Mouse (Mus musculus): ENCODE data around the gene Serpinb1b. TPM values are rescaled to one million over a fixed set of nuclear protein-coding genes. Genes with fewer than 3 reads are reported as not detected.
"Not testable (repeated sequence)": the region's sequence is repeated elsewhere in the genome, so short reads cannot be mapped to it uniquely, and the experiment has no call there.

The Serpinb1b gene
- 0.09 and 0.21 TPM in 2 replicates for polyA plus RNA-seq (2015; fragmentation: Nextera tagmentation; extraction: Ambion mirVana)

DNA sequence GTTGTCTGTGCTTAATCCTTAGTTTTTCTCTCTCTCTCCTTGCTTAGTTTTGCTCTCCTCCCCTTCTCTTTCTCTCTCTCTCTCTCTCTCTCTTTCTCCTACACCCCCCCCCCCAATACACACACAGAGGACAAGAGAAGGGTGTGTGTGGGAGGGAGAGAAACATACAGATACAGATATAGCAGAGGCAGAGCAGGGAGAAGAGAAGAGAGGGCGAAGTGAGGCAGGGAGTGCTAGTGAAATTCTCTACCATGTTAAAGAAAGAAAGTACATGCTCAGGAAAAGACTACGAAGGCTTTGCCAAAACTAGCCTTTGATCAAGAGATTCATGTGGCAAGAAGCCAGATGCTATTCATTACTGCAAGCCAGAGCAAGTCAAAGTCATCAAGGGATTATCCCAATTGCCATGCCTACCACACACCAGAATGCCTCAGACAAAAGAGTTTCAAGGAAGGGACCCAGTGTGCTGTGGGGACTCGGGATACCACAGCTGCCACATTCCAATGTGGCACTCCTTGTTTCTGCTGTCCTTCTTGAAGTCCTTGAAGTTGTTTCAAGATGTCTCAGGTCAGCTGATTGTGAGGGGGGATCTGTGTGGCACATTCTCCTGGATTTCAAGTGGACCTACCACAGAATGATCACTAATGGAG, at the start of gene Serpinb1b:
TSS of gene Serpinb1b (plus strand) at position 520 of the 650 bp plus-strand sequence.
- no peak within 1 kb of the TSS for H3K27ac ChIP-seq (ENCODE audit: low read length)
- H3K36me3 ChIP-seq (ENCODE audit: control insufficient read depth, insufficient read depth): no peaks in the 10 kb centered on the region
- H3K4me3 ChIP-seq (ENCODE audit: low read length): peak within 1 kb of the TSS; percentile 33
- H3K4me2 ChIP-seq (ENCODE audit: low read depth, low read length): peak within 1 kb of the TSS; percentile 64
- WGBS: 37% methylated on average over 3 of the region's 3 CpGs
- H3K27me3 ChIP-seq (ENCODE audit: control insufficient read depth, insufficient read depth, low read length): no peaks in the 10 kb centered on the region
- H3K9me3 ChIP-seq (replicated peaks; ENCODE audit: control insufficient read depth, low read length): no peaks in the 10 kb centered on the region
- peak within 1 kb of the TSS; percentile 64 for H3K9ac ChIP-seq (ENCODE audit: low read length)
- peaks cover 3% of the 10 kb centered on the region; the same call in 1 of the 2 replicates for H3K4me1 ChIP-seq (ENCODE audit: control insufficient read depth, insufficient read depth, low read length)
- ATAC-seq (replicated peaks; ENCODE audit: extremely low read depth, insufficient read depth, low FRiP score): no peak; the same call in 1 of the 2 replicates

DNA sequence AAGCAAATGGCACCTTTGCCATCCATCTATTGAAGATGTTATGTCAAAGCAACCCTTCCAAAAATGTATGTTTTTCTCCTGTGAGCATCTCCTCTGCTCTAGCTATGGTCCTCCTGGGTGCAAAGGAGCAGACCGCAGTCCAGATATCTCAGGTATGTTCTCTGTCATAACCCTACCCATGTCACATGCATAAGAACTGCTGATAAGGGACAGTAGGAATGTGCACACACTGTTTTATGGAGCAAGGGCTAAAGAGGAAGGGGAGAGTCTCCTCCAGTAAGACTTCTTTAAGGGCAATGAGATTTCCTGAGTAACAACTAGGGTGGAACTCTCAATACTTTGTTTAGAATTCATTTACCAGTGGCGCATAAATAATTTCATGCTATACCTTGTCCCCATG, 48.9 kb upstream of the Serpinb1b start:
- H3K9me3 ChIP-seq (replicated peaks; ENCODE audit: control insufficient read depth, low read length); H3K9ac ChIP-seq (ENCODE audit: low read length); H3K36me3 ChIP-seq (ENCODE audit: control insufficient read depth, insufficient read depth); ATAC-seq (replicated peaks; ENCODE audit: extremely low read depth, insufficient read depth, low FRiP score); H3K4me3 ChIP-seq (ENCODE audit: low read length); H3K4me2 ChIP-seq (ENCODE audit: low read depth, low read length); H3K27me3 ChIP-seq (ENCODE audit: control insufficient read depth, insufficient read depth, low read length); H3K4me1 ChIP-seq (ENCODE audit: control insufficient read depth, insufficient read depth, low read length); H3K27ac ChIP-seq (ENCODE audit: low read length): not testable (repeated sequence)
- 72% methylated on average over 2 of the region's 2 CpGs for WGBS

DNA sequence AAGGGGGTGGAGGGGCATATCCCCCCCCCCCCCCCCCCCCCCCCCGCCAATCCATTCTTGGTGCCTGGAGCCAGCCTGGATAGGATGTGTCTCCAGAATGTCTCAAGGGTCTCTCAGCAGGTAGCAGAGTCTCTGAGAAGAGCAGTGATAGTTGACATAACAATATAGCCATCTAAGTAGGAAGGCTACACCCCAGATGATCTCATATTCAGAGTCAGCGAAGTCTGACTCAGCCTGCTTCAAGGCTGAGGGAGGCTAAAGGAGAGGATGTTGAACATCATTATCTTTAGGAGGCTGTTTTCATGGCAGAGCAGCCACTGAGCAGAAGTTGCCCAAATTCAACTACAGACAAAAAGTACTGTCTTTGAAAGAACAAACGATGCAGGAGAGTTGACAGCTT, 48.1 kb upstream of the Serpinb1b start:
- H3K4me2 ChIP-seq (ENCODE audit: low read depth, low read length): no peak overlapping the region
- no peak overlapping the region for H3K27ac ChIP-seq (ENCODE audit: low read length)
- H3K9me3 ChIP-seq (replicated peaks; ENCODE audit: control insufficient read depth, low read length): no peaks in the 10 kb centered on the region
- no peaks in the 10 kb centered on the region for H3K36me3 ChIP-seq (ENCODE audit: control insufficient read depth, insufficient read depth)
- no peak for ATAC-seq (replicated peaks; ENCODE audit: extremely low read depth, insufficient read depth, low FRiP score)
- 85% methylated on average over 2 of the region's 3 CpGs for WGBS
- no peak overlapping the region for H3K9ac ChIP-seq (ENCODE audit: low read length)
- H3K27me3 ChIP-seq (ENCODE audit: control insufficient read depth, insufficient read depth, low read length): no peaks in the 10 kb centered on the region
- H3K4me1 ChIP-seq (ENCODE audit: control insufficient read depth, insufficient read depth, low read length): no peaks in the 10 kb centered on the region
- H3K4me3 ChIP-seq (ENCODE audit: low read length): no peak overlapping the region

- H3K9ac ChIP-seq (ENCODE audit: low read length): no peak overlapping the region
- H3K4me3 ChIP-seq (ENCODE audit: low read length): no peak overlapping the region
- no peak overlapping the region for H3K27ac ChIP-seq (ENCODE audit: low read length)
- WGBS: 64% methylated on average over 1 of the region's 1 CpGs
- no peaks in the 10 kb centered on the region for H3K9me3 ChIP-seq (replicated peaks; ENCODE audit: control insufficient read depth, low read length)
- no peaks in the 10 kb centered on the region for H3K27me3 ChIP-seq (ENCODE audit: control insufficient read depth, insufficient read depth, low read length)
- no peaks in the 10 kb centered on the region for H3K4me1 ChIP-seq (ENCODE audit: control insufficient read depth, insufficient read depth, low read length)
- no peak overlapping the region for H3K4me2 ChIP-seq (ENCODE audit: low read depth, low read length)
- no peaks in the 10 kb centered on the region; the same call in 1 of the 2 replicates for H3K36me3 ChIP-seq (ENCODE audit: control insufficient read depth, insufficient read depth)
- ATAC-seq (replicated peaks; ENCODE audit: extremely low read depth, insufficient read depth, low FRiP score): no peak
Observed at GRCm38 (mm10) chr13:33035506-33035905, 42.9 kb upstream of the Serpinb1b start.

DNA sequence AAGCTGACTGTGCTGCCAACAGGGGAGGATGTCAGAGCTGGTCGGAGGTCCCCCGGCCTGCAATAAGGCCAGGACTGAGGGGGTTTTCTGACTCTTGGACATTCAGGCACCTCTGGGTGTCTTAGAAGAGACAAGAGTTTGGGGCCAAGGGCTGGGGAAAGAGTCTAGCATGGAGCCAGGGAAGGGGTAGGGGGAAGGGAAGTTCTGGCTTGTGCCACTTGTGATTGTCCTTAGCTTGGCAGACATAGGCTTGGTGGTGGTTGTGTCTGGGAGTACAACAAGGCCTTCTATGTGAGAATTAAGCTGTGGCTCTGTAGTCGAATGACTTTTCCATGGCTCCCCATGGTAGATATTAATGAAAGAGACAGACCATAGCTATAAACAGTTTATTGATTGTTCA, 34.8 kb upstream of the Serpinb1b start:
- no peaks in the 10 kb centered on the region for H3K27me3 ChIP-seq (ENCODE audit: control insufficient read depth, insufficient read depth, low read length)
- no peaks in the 10 kb centered on the region for H3K9me3 ChIP-seq (replicated peaks; ENCODE audit: control insufficient read depth, low read length)
- H3K4me3 ChIP-seq (ENCODE audit: low read length): no peak overlapping the region
- no peaks in the 10 kb centered on the region; the same call in 1 of the 2 replicates for H3K36me3 ChIP-seq (ENCODE audit: control insufficient read depth, insufficient read depth)
- 91% methylated on average over 3 of the region's 3 CpGs for WGBS
- H3K4me2 ChIP-seq (ENCODE audit: low read depth, low read length): no peak overlapping the region
- H3K9ac ChIP-seq (ENCODE audit: low read length): no peak overlapping the region
- no peak for ATAC-seq (replicated peaks; ENCODE audit: extremely low read depth, insufficient read depth, low FRiP score)
- H3K4me1 ChIP-seq (ENCODE audit: control insufficient read depth, insufficient read depth, low read length): no peaks in the 10 kb centered on the region
- H3K27ac ChIP-seq (ENCODE audit: low read length): no peak overlapping the region

DNA sequence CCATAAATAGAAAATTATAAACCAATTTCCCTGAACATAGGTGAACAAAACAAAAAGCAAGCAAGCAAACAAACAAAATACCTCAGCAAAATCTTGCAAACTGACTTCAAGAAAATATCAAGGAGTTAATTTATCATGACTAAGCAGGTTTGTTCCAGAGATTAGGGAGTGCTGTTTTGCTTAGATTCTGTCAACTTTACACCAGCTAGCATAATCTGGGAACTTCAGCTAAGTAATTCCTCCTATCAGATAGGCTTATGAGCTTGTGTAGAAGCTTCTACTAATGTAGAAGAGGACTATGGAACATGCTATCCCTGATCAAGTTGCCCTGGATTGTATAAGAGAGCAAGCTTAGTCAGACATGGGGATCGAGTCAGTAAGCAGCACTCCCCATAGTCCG, 31.1 kb upstream of the Serpinb1b start:
- Histone ChIP-seq H3K9ac (ENCODE audit: low read length) (no peak overlapping the region), H3K36me3 (ENCODE audit: control insufficient read depth, insufficient read depth) (no peaks in the 10 kb centered on the region), H3K27me3 (ENCODE audit: control insufficient read depth, insufficient read depth, low read length) (no peaks in the 10 kb centered on the region), H3K9me3 (replicated peaks; ENCODE audit: control insufficient read depth, low read length) (no peaks in the 10 kb centered on the region), H3K4me3 (ENCODE audit: low read length) (no peak overlapping the region), H3K4me2 (ENCODE audit: low read depth, low read length) (no peak overlapping the region), H3K27ac (ENCODE audit: low read length) (no peak overlapping the region), H3K4me1 (ENCODE audit: control insufficient read depth, insufficient read depth, low read length) (no peaks in the 10 kb centered on the region)
- no peak for ATAC-seq (replicated peaks; ENCODE audit: extremely low read depth, insufficient read depth, low FRiP score)
- WGBS: 86% methylated on average over 2 of the region's 2 CpGs

GRCm38 (mm10) chr13:33048187-33048586, 30.2 kb upstream of the Serpinb1b start:
- Histone ChIP-seq H3K4me3 (ENCODE audit: low read length) (no peak overlapping the region), H3K4me2 (ENCODE audit: low read depth, low read length) (no peak overlapping the region), H3K27me3 (ENCODE audit: control insufficient read depth, insufficient read depth, low read length) (no peaks in the 10 kb centered on the region), H3K9ac (ENCODE audit: low read length) (no peak overlapping the region), H3K4me1 (ENCODE audit: control insufficient read depth, insufficient read depth, low read length) (no peaks in the 10 kb centered on the region), H3K9me3 (replicated peaks; ENCODE audit: control insufficient read depth, low read length) (no peaks in the 10 kb centered on the region), H3K27ac (ENCODE audit: low read length) (no peak overlapping the region), H3K36me3 (ENCODE audit: control insufficient read depth, insufficient read depth) (no peaks in the 10 kb centered on the region)
- WGBS: 64% methylated on average over 4 of the region's 4 CpGs
- ATAC-seq (replicated peaks; ENCODE audit: extremely low read depth, insufficient read depth, low FRiP score): no peak

GRCm38 (mm10) chr13:33051697-33052096, 26.7 kb upstream of the Serpinb1b start:
- 41% methylated on average over 3 of the region's 3 CpGs for WGBS
- H3K4me1 ChIP-seq (ENCODE audit: control insufficient read depth, insufficient read depth, low read length): no peaks in the 10 kb centered on the region
- no peak overlapping the region for H3K27ac ChIP-seq (ENCODE audit: low read length)
- no peak overlapping the region for H3K9ac ChIP-seq (ENCODE audit: low read length)
- H3K9me3 ChIP-seq (replicated peaks; ENCODE audit: control insufficient read depth, low read length): no peaks in the 10 kb centered on the region
- ATAC-seq (replicated peaks; ENCODE audit: extremely low read depth, insufficient read depth, low FRiP score): no peak
- no peak overlapping the region for H3K4me2 ChIP-seq (ENCODE audit: low read depth, low read length)
- no peaks in the 10 kb centered on the region for H3K36me3 ChIP-seq (ENCODE audit: control insufficient read depth, insufficient read depth)
- H3K27me3 ChIP-seq (ENCODE audit: control insufficient read depth, insufficient read depth, low read length): no peaks in the 10 kb centered on the region
- H3K4me3 ChIP-seq (ENCODE audit: low read length): no peak overlapping the region

DNA sequence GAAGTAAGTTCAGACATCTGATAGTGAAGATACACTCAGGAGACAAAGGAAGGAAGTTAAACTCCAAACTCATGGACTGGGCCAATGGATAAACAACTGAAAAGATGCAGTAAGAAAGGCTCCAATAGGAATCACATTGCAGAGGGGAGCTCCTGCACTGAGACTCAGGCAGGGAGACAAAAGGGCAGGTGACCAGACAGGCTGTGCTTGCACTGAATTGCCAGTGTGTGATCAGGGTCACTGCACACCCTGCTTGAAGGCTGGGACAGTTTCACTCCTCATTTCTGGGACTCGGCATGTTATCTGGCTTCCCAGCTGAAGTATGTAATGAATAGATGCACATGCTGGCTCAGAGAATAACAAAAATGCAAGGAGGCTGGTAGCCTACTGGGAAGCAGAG, 15.3 kb upstream of the Serpinb1b start:
- 11% methylated on average over 1 of the region's 1 CpGs for WGBS
- no peak overlapping the region for H3K4me2 ChIP-seq (ENCODE audit: low read depth, low read length)
- no peak for ATAC-seq (replicated peaks; ENCODE audit: extremely low read depth, insufficient read depth, low FRiP score)

More for the DNA sequence above, 15.3 kb upstream of the Serpinb1b start:
- no peaks in the 10 kb centered on the region for H3K4me1 ChIP-seq (ENCODE audit: control insufficient read depth, insufficient read depth, low read length)
- no peak overlapping the region for H3K9ac ChIP-seq (ENCODE audit: low read length)
- no peaks in the 10 kb centered on the region for H3K27me3 ChIP-seq (ENCODE audit: control insufficient read depth, insufficient read depth, low read length)
- no peaks in the 10 kb centered on the region for H3K36me3 ChIP-seq (ENCODE audit: control insufficient read depth, insufficient read depth)
- H3K4me3 ChIP-seq (ENCODE audit: low read length): no peak overlapping the region
- no peak overlapping the region for H3K27ac ChIP-seq (ENCODE audit: low read length)
- H3K9me3 ChIP-seq (replicated peaks; ENCODE audit: control insufficient read depth, low read length): no peaks in the 10 kb centered on the region
